Mouse (Mus musculus): ENCODE measurements around the gene Hspb8. TPM values are rescaled to one million over a fixed set of nuclear protein-coding genes. Genes with fewer than 3 reads are reported as not detected.

The Hspb8 gene
- 11.3 and 11.8 TPM in 2 replicates for polyA plus RNA-seq (2015; fragmentation: Nextera tagmentation; extraction: Ambion mirVana)

- Histone ChIP-seq H3K27me3 (replicated peaks; ENCODE audit: control insufficient read depth, insufficient read depth, low read length) (no peaks in the 10 kb centered on the region), H3K9me3 (ENCODE audit: control insufficient read depth, low read length) (no peaks in the 10 kb centered on the region), H3K27ac (ENCODE audit: low read length) (peak within 1 kb of the TSS; percentile 64), H3K4me1 (ENCODE audit: control insufficient read depth, insufficient read depth, low read length) (peaks cover 13% of the 10 kb centered on the region), H3K4me2 (ENCODE audit: low read depth, low read length) (peak within 1 kb of the TSS; percentile 63), H3K4me3 (ENCODE audit: low read length) (peak within 1 kb of the TSS; percentile 43), H3K36me3 (ENCODE audit: control insufficient read depth, insufficient read depth, low read length) (no peaks in the 10 kb centered on the region), H3K9ac (ENCODE audit: low read depth, low read length) (peak within 1 kb of the TSS; percentile 63)
- WGBS, result 1% methylated on average over 19 of the region's 20 CpGs
- ATAC-seq, result peak; percentile 85
Measured at GRCm38 (mm10) chr5:116422699-116423201, at the start of gene Hspb8. Gene Hspb8, minus strand, starts transcription at chr5:116422864.

- Histone ChIP-seq H3K36me3 (ENCODE audit: control insufficient read depth, insufficient read depth, low read length) (no peaks in the 10 kb centered on the region), H3K4me1 (ENCODE audit: control insufficient read depth, insufficient read depth, low read length) (no peaks in the 10 kb centered on the region), H3K27me3 (replicated peaks; ENCODE audit: control insufficient read depth, insufficient read depth, low read length) (no peaks in the 10 kb centered on the region), H3K27ac (ENCODE audit: low read length) (no peak overlapping the region), H3K9me3 (ENCODE audit: control insufficient read depth, low read length) (peaks cover 4% of the 10 kb centered on the region; the same call in 1 of the 2 replicates), H3K9ac (ENCODE audit: low read depth, low read length) (no peak overlapping the region), H3K4me3 (ENCODE audit: low read length) (no peak overlapping the region), H3K4me2 (ENCODE audit: low read depth, low read length) (no peak overlapping the region)
- WGBS, result 63% methylated on average over 11 of the region's 11 CpGs
- no peak for ATAC-seq
Measured at GRCm38 (mm10) chr5:116461354-116462042, 38.8 kb upstream of the Hspb8 start.

GRCm38 (mm10) chr5:116459970-116460369, 37.3 kb upstream of the Hspb8 start:
- 74% methylated on average over 2 of the region's 2 CpGs for WGBS
- H3K4me2 ChIP-seq (ENCODE audit: low read depth, low read length), result no peak overlapping the region
- no peak overlapping the region for H3K9ac ChIP-seq (ENCODE audit: low read depth, low read length)
- H3K36me3 ChIP-seq (ENCODE audit: control insufficient read depth, insufficient read depth, low read length), result no peaks in the 10 kb centered on the region
- H3K27ac ChIP-seq (ENCODE audit: low read length), result no peak overlapping the region
- H3K4me3 ChIP-seq (ENCODE audit: low read length), result no peak overlapping the region
- no peaks in the 10 kb centered on the region for H3K4me1 ChIP-seq (ENCODE audit: control insufficient read depth, insufficient read depth, low read length)
- H3K27me3 ChIP-seq (replicated peaks; ENCODE audit: control insufficient read depth, insufficient read depth, low read length), result no peaks in the 10 kb centered on the region
- no peak for ATAC-seq
- no peaks in the 10 kb centered on the region for H3K9me3 ChIP-seq (ENCODE audit: control insufficient read depth, low read length)

- H3K27ac ChIP-seq (ENCODE audit: low read length), result no peak overlapping the region
Measured at GRCm38 (mm10) chr5:116457791-116458190, 35.1 kb upstream of the Hspb8 start.

GRCm38 (mm10) chr5:116456796-116457515, 34.3 kb upstream of the Hspb8 start:
- Histone ChIP-seq H3K27me3 (replicated peaks; ENCODE audit: control insufficient read depth, insufficient read depth, low read length) (no peaks in the 10 kb centered on the region), H3K4me1 (ENCODE audit: control insufficient read depth, insufficient read depth, low read length) (no peaks in the 10 kb centered on the region), H3K27ac (ENCODE audit: low read length) (no peak overlapping the region), H3K9me3 (ENCODE audit: control insufficient read depth, low read length) (no peaks in the 10 kb centered on the region), H3K4me3 (ENCODE audit: low read length) (no peak overlapping the region; the same call in 1 of the 2 replicates), H3K36me3 (ENCODE audit: control insufficient read depth, insufficient read depth, low read length) (no peaks in the 10 kb centered on the region), H3K9ac (ENCODE audit: low read depth, low read length) (no peak overlapping the region), H3K4me2 (ENCODE audit: low read depth, low read length) (no peak overlapping the region)
- ATAC-seq, result no peak
- 36% methylated on average over 10 of the region's 10 CpGs for WGBS

More at GRCm38 (mm10) chr5:116457791-116458190, 35.1 kb upstream of the Hspb8 start:
- no peak for ATAC-seq
- no peak overlapping the region for H3K4me3 ChIP-seq (ENCODE audit: low read length)
- no peak overlapping the region for H3K9ac ChIP-seq (ENCODE audit: low read depth, low read length)
- no peak overlapping the region for H3K4me2 ChIP-seq (ENCODE audit: low read depth, low read length)
- no peaks in the 10 kb centered on the region for H3K36me3 ChIP-seq (ENCODE audit: control insufficient read depth, insufficient read depth, low read length)
- H3K4me1 ChIP-seq (ENCODE audit: control insufficient read depth, insufficient read depth, low read length), result no peaks in the 10 kb centered on the region
- WGBS, result 79% methylated on average over 7 of the region's 7 CpGs
- no peaks in the 10 kb centered on the region for H3K9me3 ChIP-seq (ENCODE audit: control insufficient read depth, low read length)
- H3K27me3 ChIP-seq (replicated peaks; ENCODE audit: control insufficient read depth, insufficient read depth, low read length), result no peaks in the 10 kb centered on the region

- H3K27me3 ChIP-seq (replicated peaks; ENCODE audit: control insufficient read depth, insufficient read depth, low read length), result no peaks in the 10 kb centered on the region; the same call in 1 of the 2 replicates
- H3K9ac ChIP-seq (ENCODE audit: low read depth, low read length), result peak overlapping the region; percentile 39
- H3K9me3 ChIP-seq (ENCODE audit: control insufficient read depth, low read length), result no peaks in the 10 kb centered on the region
- WGBS, result 2% methylated on average over 27 of the region's 27 CpGs
- H3K4me2 ChIP-seq (ENCODE audit: low read depth, low read length), result peak overlapping the region; percentile 61
- 0 out of 2 replicates have a peak, but pooled peaks cover 3% of the 10 kb centered on the region for H3K4me1 ChIP-seq (ENCODE audit: control insufficient read depth, insufficient read depth, low read length)
- no peaks in the 10 kb centered on the region for H3K36me3 ChIP-seq (ENCODE audit: control insufficient read depth, insufficient read depth, low read length)
- peak; percentile 52 for ATAC-seq
- H3K4me3 ChIP-seq (ENCODE audit: low read length), result peak overlapping the region; percentile 38
- peak overlapping the region; percentile 18; the same call in 1 of the 2 replicates for H3K27ac ChIP-seq (ENCODE audit: low read length)
Measured at GRCm38 (mm10) chr5:116453401-116453851, 30.8 kb upstream of the Hspb8 start.

GRCm38 (mm10) chr5:116450901-116451300, 28.2 kb upstream of the Hspb8 start:
- H3K9ac ChIP-seq (ENCODE audit: low read depth, low read length), result no peak overlapping the region
- H3K27ac ChIP-seq (ENCODE audit: low read length), result no peak overlapping the region
- H3K9me3 ChIP-seq (ENCODE audit: control insufficient read depth, low read length), result no peaks in the 10 kb centered on the region
- H3K4me2 ChIP-seq (ENCODE audit: low read depth, low read length), result no peak overlapping the region
- no peaks in the 10 kb centered on the region for H3K36me3 ChIP-seq (ENCODE audit: control insufficient read depth, insufficient read depth, low read length)
- 79% methylated on average over 8 of the region's 8 CpGs for WGBS
- no peaks in the 10 kb centered on the region; the same call in 1 of the 2 replicates for H3K27me3 ChIP-seq (replicated peaks; ENCODE audit: control insufficient read depth, insufficient read depth, low read length)
- ATAC-seq, result no peak
- no peak overlapping the region for H3K4me3 ChIP-seq (ENCODE audit: low read length)
- 0 out of 2 replicates have a peak, but pooled peaks cover 3% of the 10 kb centered on the region for H3K4me1 ChIP-seq (ENCODE audit: control insufficient read depth, insufficient read depth, low read length)

GRCm38 (mm10) chr5:116449522-116450225, 27.0 kb upstream of the Hspb8 start:
- no peak overlapping the region for H3K27ac ChIP-seq (ENCODE audit: low read length)
- 0 out of 2 replicates have a peak, but pooled peaks cover 3% of the 10 kb centered on the region for H3K4me1 ChIP-seq (ENCODE audit: control insufficient read depth, insufficient read depth, low read length)
- no peak overlapping the region for H3K4me2 ChIP-seq (ENCODE audit: low read depth, low read length)
- 54% methylated on average over 8 of the region's 8 CpGs for WGBS
- H3K36me3 ChIP-seq (ENCODE audit: control insufficient read depth, insufficient read depth, low read length), result no peaks in the 10 kb centered on the region
- H3K9ac ChIP-seq (ENCODE audit: low read depth, low read length), result no peak overlapping the region
- no peaks in the 10 kb centered on the region for H3K9me3 ChIP-seq (ENCODE audit: control insufficient read depth, low read length)
- no peak overlapping the region for H3K4me3 ChIP-seq (ENCODE audit: low read length)
- ATAC-seq, result no peak
- H3K27me3 ChIP-seq (replicated peaks; ENCODE audit: control insufficient read depth, insufficient read depth, low read length), result no peaks in the 10 kb centered on the region; the same call in 1 of the 2 replicates
